Mouse (Mus musculus) liver, embryonic 14.5 days (tissue): ENCODE data around the gene Mdm2. TPM values are rescaled to one million over a fixed set of nuclear protein-coding genes. Genes with fewer than 3 reads are reported as not detected.

Experiments used
- ATAC-seq: fragments of 200-750 bp; cut with Nextera tagmentation; 2 replicates; pipeline ENCODE4 v1.8.0; 2017; ENCODE audit warnings: moderate number of reproducible peaks, mild to moderate bottlenecking, moderate library complexity; ENCODE audit not compliant: insufficient read depth
- DNase-seq, 3 experiments: peaks; one replicate each; pipeline ENCODE4 v3.0.0-alpha.2; 2012 to 2013; ENCODE audit warnings: low read depth in 3 of 3, low spot score in 3 of 3
- H3K27ac ChIP-seq: fragments of 300-500 bp; sonication (generic); 2 replicates; pipeline ENCODE4 v1.5.1; 2014; ENCODE audit warnings: moderate library complexity, mild to moderate bottlenecking, control low read depth, inconsistent platforms
- H3K27me3 ChIP-seq: fragments of 300-500 bp; sonication (generic); 2 replicates; pipeline ENCODE4 v1.6.1; 2014; ENCODE audit warnings: mild to moderate bottlenecking, low read length, moderate library complexity; ENCODE audit not compliant: control insufficient read depth, insufficient read depth
- H3K36me3 ChIP-seq: fragments of 300-500 bp; sonication (generic); replicated peaks from 2 replicates; pipeline ENCODE4 v1.6.1; 2014; ENCODE audit warnings: low read depth; ENCODE audit not compliant: control insufficient read depth, insufficient read depth
- H3K4me1 ChIP-seq, 2 experiments: fragments of 200-500 bp in 1 of 2; fragments of 300-500 bp in 1 of 2; sonication (generic) in 1 of 2; replicated peaks; 2 replicates each; pipeline ENCODE4 v1.6.1; 2012 to 2014; ENCODE audit warnings: antibody characterized with exemption in 1 of 2, inconsistent platforms in 1 of 2, low read length in 1 of 2; ENCODE audit not compliant: control insufficient read depth in 2 of 2, insufficient read depth in 2 of 2
- H3K4me2 ChIP-seq: fragments of 300-500 bp; sonication (generic); 2 replicates; pipeline ENCODE4 v1.6.1; 2014; ENCODE audit warnings: low read depth, mild to moderate bottlenecking, control low read depth, moderate library complexity
- H3K4me3 ChIP-seq, 2 experiments: fragments of 200-500 bp in 1 of 2; fragments of 300-500 bp in 1 of 2; sonication (generic) in 1 of 2; 2 replicates each; pipeline ENCODE4 v1.5.1; 2012 to 2014; ENCODE audit warnings: low read depth in 2 of 2, low read length in 2 of 2, mild to moderate bottlenecking in 2 of 2, control low read depth in 1 of 2, inconsistent platforms in 1 of 2, moderate library complexity in 1 of 2; ENCODE audit not compliant: insufficient read depth in 1 of 2
- H3K9ac ChIP-seq: fragments of 300-500 bp; sonication (generic); replicated peaks from 2 replicates; pipeline ENCODE4 v1.6.1; 2014; ENCODE audit warnings: mild to moderate bottlenecking, control low read depth, moderate library complexity
- H3K9me3 ChIP-seq: fragments of 300-500 bp; sonication (generic); 2 replicates; pipeline ENCODE4 v1.6.1; 2016; ENCODE audit warnings: low read length, mixed read lengths; ENCODE audit not compliant: control insufficient read depth
- CTCF ChIP-seq: IDR thresholded peaks from 2 replicates; pipeline ENCODE4 v1.5.1; 2016; ENCODE audit warnings: antibody characterized with exemption, low read depth, control low read depth
- EP300 ChIP-seq: IDR thresholded peaks from 2 replicates; pipeline ENCODE4 v1.6.1; 2016; ENCODE audit warnings: antibody characterized with exemption, low read depth
- WGBS: fragments of 180-500 bp; shearing (Covaris S2); extraction: QIAGEN DNeasy Blood & Tissue Kit; methylation state at CpG from one replicate; pipeline ENCODE4 v1.1.7; 2014; ENCODE audit not compliant: insufficient replicate concordance; 5-methylcytosine and 5-hydroxymethylcytosine counted together
- polyA plus RNA-seq, 2 experiments: library from polyadenylated mRNA; depleted of rRNA in 1 of 2; stranded (reverse) in 1 of 2; unstranded in 1 of 2; fragments of >200 nt; fragmentation: Nextera tagmentation in 1 of 2; extraction: Ambion mirVana in 1 of 2; gene quantifications; 2 replicates each; pipeline versions ENCODE4 v1.2.1 to v1.2.3; 2012 to 2014

The Mdm2 gene
- polyA plus RNA-seq, 2 experiments: 12.8 to 20.0 TPM

GRCm38 (mm10) chr10:117726350-117726749 is 15.8 kb upstream of the Mdm2 start:
- Histone ChIP-seq H3K27me3 (no peaks in the 10 kb centered on the region), H3K4me3 (no peak overlapping the region), H3K4me1 (peaks cover 2 to 11% of the 10 kb centered on the region in 2 experiments), H3K4me2 (no peak overlapping the region), H3K36me3 (no peaks in the 10 kb centered on the region), H3K27ac (no peak overlapping the region), H3K9ac (no peak overlapping the region), H3K9me3 (no peaks in the 10 kb centered on the region)
- ATAC-seq: no peak
- 77% methylated on average over 4 of the region's 4 CpGs for WGBS
- DNase-seq: no peak
- TF ChIP-seq EP300: no peak
- no peak for TF ChIP-seq CTCF

GRCm38 (mm10) chr10:117725671-117726070 is 15.1 kb upstream of the Mdm2 start:
- Histone ChIP-seq H3K4me2 (no peak overlapping the region), H3K9me3 (no peaks in the 10 kb centered on the region), H3K27me3 (no peaks in the 10 kb centered on the region), H3K36me3 (no peaks in the 10 kb centered on the region), H3K9ac (no peak overlapping the region), H3K4me3 (no peak overlapping the region), H3K27ac (no peak overlapping the region), H3K4me1 (peaks cover 0 to 5% of the 10 kb centered on the region in 2 experiments; a peak in 2 of 4 replicates)
- WGBS: 64% methylated on average over 7 of the region's 7 CpGs
- ATAC-seq (no peak), DNase-seq (no peak)
- TF ChIP-seq EP300 (no peak), CTCF (no peak)

DNA sequence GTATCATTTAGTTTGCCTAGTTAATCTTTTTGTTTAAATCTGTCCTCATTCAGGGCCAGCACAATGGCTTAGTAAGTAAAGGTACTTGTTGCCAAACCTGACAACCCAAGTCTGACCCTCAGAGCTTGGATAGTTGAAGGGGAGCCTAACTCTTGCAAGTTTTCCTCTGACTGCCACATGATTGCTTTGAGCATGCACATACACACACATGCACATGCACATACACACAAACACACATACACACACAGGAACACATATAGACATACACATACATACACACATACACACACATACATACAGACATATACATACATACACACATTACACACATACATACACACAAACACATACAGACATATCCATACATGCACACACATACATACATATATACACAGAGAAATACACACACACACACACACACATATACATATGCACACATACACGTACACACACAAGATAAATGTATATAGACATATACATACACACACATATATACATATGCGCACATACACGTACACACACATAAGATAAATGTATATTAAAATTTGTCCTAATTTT is 14.3 kb upstream of the Mdm2 start:
- 81% methylated on average over 3 of the region's 3 CpGs for WGBS
- H3K4me2 ChIP-seq: no peak overlapping the region
- no peaks in the 10 kb centered on the region for H3K36me3 ChIP-seq
- DNase-seq: no peak
- no peaks in the 10 kb centered on the region for H3K9me3 ChIP-seq
- H3K27me3 ChIP-seq: no peaks in the 10 kb centered on the region
- peaks cover 0 to 5% of the 10 kb centered on the region in 2 experiments; a peak in 2 of 4 replicates for H3K4me1 ChIP-seq
- no peak for ATAC-seq
- no peak overlapping the region for H3K9ac ChIP-seq
- H3K27ac ChIP-seq: no peak overlapping the region
- H3K4me3 ChIP-seq: no peak overlapping the region
- TF ChIP-seq EP300 (no peak), CTCF (no peak)

DNA sequence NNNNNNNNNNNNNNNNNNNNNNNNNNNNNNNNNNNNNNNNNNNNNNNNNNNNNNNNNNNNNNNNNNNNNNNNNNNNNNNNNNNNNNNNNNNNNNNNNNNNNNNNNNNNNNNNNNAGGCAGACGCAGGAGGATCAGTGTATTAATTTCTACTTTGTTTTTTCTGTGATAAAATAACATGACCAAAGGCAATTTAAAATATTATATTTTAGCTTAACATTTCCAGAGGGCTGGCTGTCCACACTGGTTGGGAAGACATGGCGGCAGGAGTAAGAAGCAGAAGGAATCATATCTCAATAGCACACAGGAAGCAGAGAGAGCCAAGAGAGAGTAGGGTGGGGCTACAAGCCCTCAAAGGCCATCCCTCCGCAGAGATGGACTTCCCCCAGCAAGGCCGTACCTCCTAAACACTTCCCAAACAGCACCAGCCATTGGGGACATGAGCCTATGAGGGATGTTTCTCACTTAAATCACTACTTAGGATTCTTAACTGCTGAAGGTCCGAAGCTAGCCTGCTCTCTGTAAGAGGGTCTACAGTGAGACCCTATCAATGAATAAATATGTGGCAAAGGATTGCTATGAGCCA is 13.7 kb upstream of the Mdm2 start:
- Histone ChIP-seq H3K9me3 (no peaks in the 10 kb centered on the region), H3K4me2 (no peak overlapping the region), H3K9ac (no peak overlapping the region), H3K36me3 (no peaks in the 10 kb centered on the region), H3K4me1 (peaks cover 0 to 2% of the 10 kb centered on the region in 2 experiments; a peak in 2 of 4 replicates), H3K27ac (no peak overlapping the region), H3K27me3 (no peaks in the 10 kb centered on the region), H3K4me3 (no peak overlapping the region)
- no peak for ATAC-seq
- TF ChIP-seq EP300: no peak
- no peak for TF ChIP-seq CTCF
- DNase-seq: no peak
- 46% methylated on average over 5 of the region's 5 CpGs for WGBS

GRCm38 (mm10) chr10:117718161-117719119 is 7.9 kb upstream of the Mdm2 start:
- DNase-seq: no peak
- 61% methylated on average over 19 of the region's 19 CpGs for WGBS
- Histone ChIP-seq H3K4me3 (no peak overlapping the region), H3K4me2 (no peak overlapping the region), H3K9me3 (no peaks in the 10 kb centered on the region), H3K4me1 (0 out of 4 replicates have a peak, but pooled peaks cover 0 to 7% of the 10 kb centered on the region in 2 experiments), H3K27ac (no peak overlapping the region), H3K27me3 (no peaks in the 10 kb centered on the region), H3K9ac (no peak overlapping the region), H3K36me3 (no peaks in the 10 kb centered on the region)
- ATAC-seq: no peak
- no peak for TF ChIP-seq CTCF
